Mouse (Mus musculus) adrenal gland, adult 2 months (tissue): ENCODE measurements at regions not wholly inside any gene's neighbourhood (a gene's known extent, or its start where the extent isn't known, plus 50 kb on each side); places are given as distances from the start of the nearest gene placed in this dataset.

Source experiments
- DNase-seq: peaks from one replicate; pipeline ENCODE4 v3.0.0; 2021

DNA sequence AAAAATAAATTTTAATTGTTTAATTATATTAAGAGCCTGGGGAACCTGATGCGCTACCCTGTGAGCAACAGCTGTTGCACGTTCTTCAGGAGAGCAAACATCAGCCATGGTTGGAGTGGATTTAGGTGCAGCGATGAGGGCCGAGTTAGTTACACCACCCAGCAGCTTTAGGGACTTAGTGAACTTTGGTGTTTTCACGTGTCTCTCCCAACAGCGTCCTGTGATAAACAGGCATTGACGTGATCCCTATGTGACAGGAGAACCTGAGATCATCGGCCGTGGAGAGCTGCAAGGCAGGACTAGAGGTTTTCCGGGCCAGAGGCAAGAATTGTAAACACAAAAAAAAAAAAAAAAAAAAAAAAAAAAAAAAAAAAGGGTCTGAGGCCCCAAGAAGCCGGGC, 52.1 kb upstream of the Foxq1 start:
- no peak for DNase-seq

DNA sequence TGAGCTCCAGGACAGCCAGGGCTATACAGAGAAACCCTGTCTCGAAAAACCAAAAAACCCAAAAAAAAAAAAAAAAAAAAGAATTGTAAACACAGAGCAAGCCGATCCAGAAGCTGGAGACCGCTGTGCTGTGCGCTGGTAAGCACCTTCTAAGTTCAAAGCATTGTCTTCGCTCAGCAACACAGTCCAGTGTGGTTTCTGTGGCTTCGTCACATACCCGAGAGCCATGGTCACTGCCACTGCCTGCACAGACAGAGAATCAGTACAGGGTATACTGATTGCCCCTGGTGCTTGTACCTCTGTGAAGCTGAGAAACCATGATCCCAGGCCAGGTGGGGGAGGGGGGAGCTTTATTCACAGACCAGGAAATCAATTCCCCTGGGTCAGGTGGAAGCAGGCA, 51.6 kb upstream of the Foxq1 start:
- no peak for DNase-seq

DNA sequence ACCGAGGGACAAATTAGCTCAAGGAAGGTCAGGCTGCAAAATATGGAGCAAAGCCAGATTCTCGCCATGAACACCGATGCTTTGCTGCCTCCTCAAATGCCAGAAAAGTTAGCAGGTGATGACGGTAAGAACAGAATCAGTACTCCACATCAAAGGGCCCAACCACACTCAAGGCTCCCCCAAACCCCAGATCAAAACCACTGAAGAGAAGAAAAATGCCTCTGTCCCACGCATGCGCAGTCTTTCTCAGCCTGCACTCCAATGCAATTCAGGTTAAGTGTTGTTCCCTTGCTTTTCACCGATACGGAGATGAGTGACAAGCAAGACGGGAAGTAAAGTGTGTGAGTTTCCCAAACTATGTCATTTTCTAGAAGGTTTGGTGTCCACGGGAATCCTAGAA, 50.5 kb upstream of the Foxq1 start:
- DNase-seq: no peak
